In genomic region chr2:58041867-58042266, GRCm38 (mm10) we compare ENCODE assay signal across 12 mouse cellular contexts. TPM values are rescaled to one million over a fixed set of nuclear protein-coding genes. Genes with fewer than 3 reads are reported as not detected.
DNase-seq lines count a peak whose midpoint lies in the region; ATAC-seq lines count a peak whose summit lies in the region.
"Had no signal": no experiment of that assay in that cellular context is flagged by ENCODE, and none has a peak within 500 bp of the region (broad histone marks: within the 10 kb centered on the region; RNA-seq: fewer than 3 reads in every experiment).

No protein-coding gene starts in this region.

- ATAC-seq in frontal cortex, adult (ENCODE audit: low TSS enrichment) = peak; percentile 97
- ATAC-seq: midbrain, embryonic 13.5 days; Patski had no signal

- DNase-seq in frontal cortex, postnatal 25 days (ENCODE audit: low spot score in 2 of 2) = no peak
- peak; percentile 52 to 59 for DNase-seq in right cerebral cortex, adult 2 months (ENCODE audit: low spot score in 2 of 2)
- no peak for DNase-seq in right cerebral cortex, postnatal 25 days
- peak; percentile 52 to 53 for DNase-seq in layer of hippocampus, postnatal 36 days
- peak; percentile 55 for DNase-seq in telencephalon, adult 2 months (ENCODE audit: low read depth, low spot score)
- no peak for DNase-seq in adrenal gland, postnatal 10 days
- no peak for DNase-seq in adrenal gland, postnatal 36 days
- DNase-seq: gastrocnemius, postnatal 36 days; kidney, adult 2 months had no signal

RNA-seq across cellular contexts. Expression of gene Ermn, which starts 10.8 kb away (rescaled TPM):
- total RNA-seq in layer of hippocampus, postnatal 36 days (2021) = 10 to 100 TPM; 28.7 to 29.3 TPM
- total RNA-seq in adrenal gland, postnatal 10 days (2021) = not detected
- total RNA-seq in adrenal gland, postnatal 36 days (2021) = not detected
- total RNA-seq: gastrocnemius, postnatal 36 days had no signal

RNA-seq across cellular contexts. Expression of gene Galnt5, which starts 44.2 kb away (rescaled TPM):
- total RNA-seq in layer of hippocampus, postnatal 36 days (2021) = not detected
- under 1 TPM; 0.27 to 0.45 TPM for total RNA-seq in adrenal gland, postnatal 10 days (2021)
- total RNA-seq in adrenal gland, postnatal 36 days (2021) = under 1 TPM in 1 of 2 experiments, not detected in 1; 0.10 TPM

Comparison
In these comparisons a context has a peak if more than half of its experiments do, and no peak if none do; other contexts are left out.
1. DNase-seq: peak in right cerebral cortex, adult 2 months (2 of 2), layer of hippocampus, postnatal 36 days (2 of 2) and telencephalon, adult 2 months (single experiment); none in frontal cortex, postnatal 25 days (0 of 2), right cerebral cortex, postnatal 25 days (single experiment), adrenal gland, postnatal 10 days (single experiment) and adrenal gland, postnatal 36 days (0 of 2).
2. RNA of gene Ermn, which starts 10.8 kb away (total RNA-seq): 28.7 to 29.3 TPM in layer of hippocampus, postnatal 36 days; not detected in adrenal gland, postnatal 10 days and not detected in adrenal gland, postnatal 36 days; every median in the first group is over 10 times any median in the second.